Mouse (Mus musculus) lung, postnatal 10 days (tissue): ENCODE data around the gene Ddx27.

Source experiments
- DNase-seq: peaks from one replicate; pipeline ENCODE4 v3.0.0; 2021

Ddx27 gene

GRCm38 (mm10) chr2:167063906-167064496 lies 49.0 kb downstream of the Ddx27 start:
- no peak for DNase-seq

GRCm38 (mm10) chr2:167064601-167065295 lies 49.8 kb downstream of the Ddx27 start:
- no peak for DNase-seq

- DNase-seq: no peak
These were observed 51.0 kb downstream of the Ddx27 start for GRCm38 (mm10) chr2:167066031-167066430.

GRCm38 (mm10) chr2:167066528-167067516 lies 51.8 kb downstream of the Ddx27 start:
- no peak for DNase-seq

GRCm38 (mm10) chr2:167067575-167067974 lies 52.6 kb downstream of the Ddx27 start:
- no peak for DNase-seq

GRCm38 (mm10) chr2:167070341-167070740 lies 55.3 kb downstream of the Ddx27 start:
- DNase-seq: no peak

GRCm38 (mm10) chr2:167071266-167071640 lies 56.3 kb downstream of the Ddx27 start:
- no peak for DNase-seq

- peak; percentile 96 for DNase-seq
These were observed 56.9 kb downstream of the Ddx27 start for GRCm38 (mm10) chr2:167071641-167072601.

GRCm38 (mm10) chr2:167074587-167074986 lies 59.6 kb downstream of the Ddx27 start:
- no peak for DNase-seq

- DNase-seq: no peak
These were observed 61.4 kb downstream of the Ddx27 start for GRCm38 (mm10) chr2:167076352-167076751.

- no peak for DNase-seq
These were observed 61.8 kb downstream of the Ddx27 start for GRCm38 (mm10) chr2:167076759-167077158.

- no peak for DNase-seq
These were observed 62.4 kb downstream of the Ddx27 start for GRCm38 (mm10) chr2:167077199-167077962.

GRCm38 (mm10) chr2:167078486-167078885 lies 63.5 kb downstream of the Ddx27 start:
- DNase-seq: no peak

- DNase-seq: no peak
These were observed 64.0 kb downstream of the Ddx27 start for GRCm38 (mm10) chr2:167078931-167079495.

GRCm38 (mm10) chr2:167079535-167080257 lies 64.7 kb downstream of the Ddx27 start:
- peak; percentile 36 for DNase-seq

GRCm38 (mm10) chr2:167080387-167080786 lies 65.4 kb downstream of the Ddx27 start:
- DNase-seq: no peak

GRCm38 (mm10) chr2:167081135-167081534 lies 66.1 kb downstream of the Ddx27 start:
- DNase-seq: no peak

- peak; percentile 63 for DNase-seq
These were observed 66.6 kb downstream of the Ddx27 start for GRCm38 (mm10) chr2:167081639-167082038.
